Mouse (Mus musculus) liver, postnatal 0 days (tissue): Measurements from ENCODE around the gene Lama4.

Source experiments
- CTCF ChIP-seq: sonication (generic); IDR thresholded peaks from 2 replicates; pipeline ENCODE4 v1.5.1; 2016; ENCODE audit warnings: antibody characterized with exemption, low read depth
- EP300 ChIP-seq: IDR thresholded peaks from 2 replicates; pipeline ENCODE4 v1.6.1; 2016; ENCODE audit warnings: antibody characterized with exemption, low read depth, mild to moderate bottlenecking

DNA sequence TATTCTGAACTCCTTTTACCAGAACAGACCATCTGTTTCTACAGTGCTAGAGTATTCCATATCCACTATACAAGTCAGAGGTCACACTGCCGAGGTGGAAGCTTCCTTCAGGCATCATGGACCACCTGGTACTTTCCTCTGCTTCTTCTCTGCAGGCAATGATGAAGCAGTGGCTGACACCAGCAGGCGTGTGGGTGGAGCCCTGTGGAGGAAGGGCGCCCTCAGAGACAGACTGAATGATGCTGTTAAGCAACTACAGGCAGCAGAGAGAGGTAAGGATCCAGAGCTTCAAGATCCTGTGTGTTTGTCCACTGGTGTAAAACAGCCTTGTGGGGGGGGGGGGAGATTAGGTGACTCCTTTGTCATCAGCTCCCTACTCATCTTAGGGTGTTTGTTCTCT, 100.1 kb downstream of the Lama4 start:
- TF ChIP-seq CTCF (no peak), EP300 (no peak)
